Mouse (Mus musculus) adrenal gland, adult 8-10 months (tissue): Measurements from ENCODE around the gene Itgb1bp1. TPM values are rescaled to one million over a fixed set of nuclear protein-coding genes. Genes with fewer than 3 reads are reported as not detected.

Experiments used
- DNase-seq: peaks from one replicate; pipeline ENCODE4 v3.0.0; 2022
- total RNA-seq, 4 experiments: library from RNA; stranded (reverse); gene quantifications; 2 replicates each; pipeline ENCODE4 v1.2.4; 2022

Itgb1bp1 gene
- 100 to 1,000 TPM in 1 of 4 experiments, 10 to 100 TPM in 3; 74.6 to 123 (median 85.2) TPM for total RNA-seq

DNA sequence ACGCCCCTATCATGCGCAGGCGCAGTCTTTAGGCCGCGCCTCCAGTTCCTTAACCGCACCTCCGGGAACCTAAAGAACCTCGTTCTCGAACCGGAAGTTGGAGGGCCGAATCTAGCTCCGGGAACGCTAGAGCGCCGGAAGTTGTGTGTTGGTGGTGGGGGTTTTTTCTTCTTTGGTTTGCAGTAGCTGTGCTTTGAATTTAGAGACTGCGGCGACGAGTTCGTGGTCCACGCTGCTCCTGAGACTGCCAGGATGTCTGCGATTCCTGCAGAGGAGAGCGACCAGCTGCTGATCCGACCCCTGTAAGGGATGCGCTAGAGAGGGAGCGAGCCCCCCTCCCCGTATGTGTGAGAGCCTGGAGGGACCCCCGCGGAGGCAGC lies at the start of gene Itgb1bp1:
Gene Itgb1bp1 (minus strand): TSS at position 42 of the 380 bp plus-strand sequence.
- peak; percentile 98 for DNase-seq

DNA sequence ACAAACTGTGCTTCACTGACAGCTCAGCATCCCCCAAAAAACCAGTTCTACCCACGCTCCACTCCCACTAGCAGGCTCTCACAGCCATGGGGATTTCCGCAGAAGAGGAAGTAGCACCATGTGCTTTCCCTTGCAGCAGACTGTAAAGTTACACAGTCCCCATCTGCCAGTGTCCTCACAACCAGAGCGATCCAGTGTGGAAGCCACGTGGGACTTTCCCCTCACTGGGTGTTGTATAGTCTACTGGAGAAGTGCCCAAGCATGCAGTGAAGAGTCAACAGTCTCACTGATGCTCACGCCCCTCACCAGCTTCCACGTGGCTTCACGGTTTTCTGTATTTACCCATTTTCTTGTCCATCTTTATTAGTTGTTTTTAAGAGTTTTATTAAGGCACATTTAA lies 49.8 kb upstream of the Itgb1bp1 start:
- DNase-seq, result no peak

DNA sequence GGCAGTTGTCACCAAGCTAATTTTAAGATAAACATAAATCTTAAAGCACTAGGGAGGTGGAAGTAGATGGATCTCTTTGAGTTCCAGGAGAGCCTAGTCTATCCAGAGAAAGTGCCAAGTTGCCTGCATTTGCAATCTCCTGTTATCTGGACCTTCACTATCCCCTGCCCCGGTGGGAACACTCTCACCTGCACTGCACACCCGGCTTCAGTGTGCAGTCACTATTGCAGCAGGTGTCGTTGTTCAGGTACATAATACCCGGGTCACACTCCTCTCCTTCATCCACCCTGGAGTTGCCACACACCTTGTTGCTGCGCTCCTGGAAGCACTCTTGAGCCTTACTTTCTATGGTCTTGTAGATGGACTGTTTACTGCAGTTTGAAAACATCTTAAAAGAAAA lies 47.7 kb upstream of the Itgb1bp1 start:
- DNase-seq, result no peak

DNA sequence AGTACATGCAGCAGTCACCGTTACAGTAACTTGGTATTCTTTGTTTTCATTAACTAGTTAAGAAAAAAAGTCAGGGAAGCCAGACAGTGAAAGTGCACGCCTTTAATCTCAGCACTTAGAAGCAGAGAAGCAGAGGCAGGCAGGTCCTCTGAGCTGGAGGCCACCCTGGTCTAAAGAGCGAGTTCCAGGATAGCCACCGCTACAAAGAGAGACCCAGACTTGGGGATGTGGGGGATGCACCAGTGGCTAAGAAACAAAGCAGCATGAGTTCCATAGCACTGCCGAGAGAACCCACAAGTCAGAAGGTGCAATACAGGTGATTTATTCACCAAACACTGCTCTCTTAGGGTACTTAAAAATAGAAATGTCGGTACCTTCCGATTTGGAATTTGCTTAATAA lies 46.9 kb upstream of the Itgb1bp1 start:
- DNase-seq, result no peak

DNA sequence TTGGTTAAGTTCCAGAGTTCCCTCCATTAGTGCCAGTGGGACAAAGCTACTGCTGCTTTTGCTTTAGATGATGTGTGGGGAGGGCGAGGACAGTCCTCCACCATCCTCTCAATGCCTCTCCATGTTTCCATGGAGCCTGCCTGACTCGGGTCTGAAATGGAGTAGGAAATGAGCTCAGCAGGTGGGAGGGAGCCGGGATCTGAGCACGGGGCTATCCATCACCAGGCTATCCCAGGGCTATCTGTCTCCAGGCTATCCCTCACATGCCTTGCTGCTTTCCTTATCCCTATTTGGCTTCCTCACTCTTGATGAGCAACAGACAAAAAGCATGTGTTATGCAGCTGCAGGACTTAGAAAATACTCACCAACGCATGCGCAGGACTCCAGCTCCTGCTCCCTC lies 45.6 kb upstream of the Itgb1bp1 start:
- no peak for DNase-seq

DNA sequence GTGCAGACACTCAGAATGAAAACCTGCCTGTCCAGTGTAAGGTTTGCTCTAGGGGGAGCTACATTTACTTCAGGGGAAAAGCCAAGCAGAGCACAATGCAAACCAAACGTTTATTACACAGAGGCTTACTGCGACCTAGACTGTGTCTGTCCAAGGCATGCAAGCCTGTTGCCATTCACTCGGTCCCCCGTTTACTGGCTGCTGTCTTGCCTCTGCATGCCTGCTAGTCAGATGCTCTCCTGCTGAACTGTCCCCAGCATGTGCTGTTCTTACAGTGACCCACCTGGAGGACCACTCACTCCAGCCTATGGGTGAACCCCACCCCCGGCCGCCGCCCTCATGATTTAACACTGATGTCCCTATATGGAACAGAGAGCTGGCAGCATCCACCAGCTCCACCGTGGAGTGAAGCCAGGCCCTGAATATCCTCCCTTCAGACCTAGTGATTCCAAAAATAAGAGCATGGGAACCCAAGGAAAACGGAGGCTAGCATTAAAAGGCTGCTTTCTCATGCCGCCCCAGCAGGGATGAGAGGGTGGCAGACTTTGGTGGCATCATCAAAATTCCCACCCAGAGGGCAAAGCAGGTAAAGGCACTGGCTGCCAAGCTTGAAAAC lies 45.0 kb upstream of the Itgb1bp1 start:
- no peak for DNase-seq

DNA sequence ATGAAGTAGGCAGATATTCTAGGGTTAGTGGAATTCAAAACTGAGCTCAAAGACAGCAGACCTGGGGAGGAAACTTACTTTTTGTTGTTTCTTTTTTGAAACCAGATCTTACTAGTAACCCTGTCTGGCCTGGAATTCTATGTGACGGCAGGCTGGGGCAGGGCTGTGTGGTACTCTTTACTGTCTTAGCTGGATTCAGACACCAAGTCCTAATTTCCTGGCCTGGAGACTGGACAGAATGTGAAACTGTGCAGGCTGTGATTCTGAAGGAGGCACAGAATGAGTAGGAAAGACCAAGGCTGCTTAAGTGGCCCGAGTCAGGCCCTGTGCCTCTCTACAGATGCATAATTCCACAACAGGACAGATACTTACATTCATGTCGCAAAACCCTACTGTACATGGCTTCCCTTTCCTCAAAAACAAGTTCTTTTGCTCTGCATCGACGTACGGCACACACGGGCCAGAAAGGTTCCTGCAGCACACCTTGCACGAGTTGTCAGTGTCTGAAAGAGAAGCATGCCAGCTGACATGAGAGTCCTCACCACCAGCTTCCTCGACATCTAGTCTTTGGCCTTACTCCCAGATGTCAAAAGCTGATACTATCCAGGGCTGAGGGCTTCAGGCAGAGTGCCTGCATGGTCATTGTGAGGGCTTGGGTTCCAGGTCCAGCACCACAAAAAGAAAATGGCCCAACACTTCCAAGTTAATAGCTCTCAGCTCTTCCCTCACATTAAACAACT lies 43.7 kb upstream of the Itgb1bp1 start:
- DNase-seq, result no peak

DNA sequence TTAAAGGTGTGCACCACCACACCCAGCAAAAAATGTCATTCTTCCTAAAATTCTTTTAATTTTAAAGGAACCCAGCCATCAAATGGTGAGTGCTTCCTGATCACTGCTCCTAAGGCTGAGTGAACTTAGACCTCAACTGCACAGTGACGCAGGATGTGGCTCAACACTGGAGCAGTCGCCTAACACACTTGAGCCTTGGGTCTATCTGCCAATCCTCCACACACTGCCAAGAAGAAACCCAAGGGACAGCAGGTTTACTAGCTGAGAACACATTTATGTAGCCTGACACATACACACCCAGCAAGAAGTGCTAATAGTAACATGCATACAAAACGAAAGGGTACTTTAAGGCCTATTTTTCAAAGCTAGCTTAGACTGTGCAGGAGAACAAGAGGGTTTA lies 40.2 kb upstream of the Itgb1bp1 start:
- no peak for DNase-seq

DNA sequence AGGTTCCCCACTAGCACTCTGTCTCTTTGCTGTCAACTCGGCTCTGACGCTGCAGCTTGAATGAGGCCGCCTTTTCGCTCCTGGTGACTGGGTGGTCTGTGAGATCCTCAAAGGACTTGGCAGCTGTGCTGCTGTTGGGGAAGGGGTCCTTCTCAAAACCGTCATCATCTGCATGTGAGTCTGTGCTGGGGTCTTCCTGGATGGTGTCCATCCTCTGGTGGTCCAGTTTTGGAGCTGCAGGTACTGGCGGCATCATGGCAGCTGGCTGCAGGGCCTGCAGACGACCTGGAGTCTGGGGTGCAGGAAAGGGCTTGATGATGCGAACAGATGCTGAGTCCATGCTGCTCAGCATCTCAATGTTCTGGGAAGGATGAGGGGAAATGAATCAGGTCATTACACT lies 39.2 kb upstream of the Itgb1bp1 start:
- no peak for DNase-seq

DNA sequence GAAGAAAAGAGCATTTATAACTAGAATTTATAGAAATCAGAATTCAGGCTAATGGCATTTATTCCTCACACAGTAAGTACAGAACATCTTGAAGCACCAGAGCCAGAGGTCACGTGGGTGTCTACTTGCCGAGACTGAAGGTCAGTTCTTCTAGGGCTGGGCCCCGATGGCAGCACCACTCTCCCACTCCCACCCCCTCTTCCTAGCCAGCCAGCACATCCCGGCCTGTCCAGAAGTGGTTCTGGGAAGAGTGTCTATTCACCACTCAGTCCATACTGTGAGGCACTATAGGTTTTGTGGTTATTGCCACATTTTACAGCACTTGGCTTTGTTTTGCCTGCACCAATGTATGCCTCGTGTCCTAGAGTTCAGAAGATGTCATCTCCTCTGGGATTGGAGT lies 38.0 kb upstream of the Itgb1bp1 start:
- DNase-seq, result no peak

DNA sequence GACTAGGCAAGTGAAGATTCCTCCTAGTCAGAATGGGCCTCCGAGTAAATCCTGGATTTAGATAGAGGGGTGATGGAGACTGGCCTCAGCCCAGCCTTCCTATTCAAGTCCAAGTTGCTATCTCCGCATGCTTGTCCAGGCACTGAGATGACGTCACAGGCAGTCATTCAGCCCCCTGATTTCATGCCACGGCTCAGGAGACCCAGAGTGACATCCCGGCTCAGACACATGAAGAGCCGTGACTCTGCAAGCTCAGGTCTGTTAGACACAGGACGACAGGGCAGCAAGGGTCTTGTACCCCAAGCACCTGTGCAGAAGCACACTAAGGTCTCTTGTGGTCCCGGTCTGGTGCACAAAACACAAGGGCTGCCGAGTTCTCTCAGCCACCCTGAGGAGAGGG lies 36.8 kb upstream of the Itgb1bp1 start:
- DNase-seq, result no peak

DNA sequence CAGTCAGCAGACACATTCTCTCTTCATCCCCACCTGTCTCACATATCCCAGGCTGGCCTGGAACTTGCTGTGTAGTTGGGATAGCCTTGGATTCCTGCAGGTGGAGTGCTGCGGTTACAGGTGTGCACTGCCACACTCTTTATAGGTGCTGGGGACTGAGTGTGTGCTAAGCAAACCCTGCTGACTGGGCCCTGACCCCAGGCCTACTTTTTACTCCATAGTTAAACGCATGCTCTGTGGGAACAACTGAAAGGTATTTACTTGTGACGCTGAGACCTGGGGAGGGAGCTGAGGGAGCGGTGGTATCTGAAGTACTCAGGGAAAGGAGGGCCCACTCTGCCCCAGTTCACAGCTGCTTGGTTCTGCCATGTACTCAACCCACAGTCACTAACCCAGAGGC lies 36.2 kb upstream of the Itgb1bp1 start:
- no peak for DNase-seq

DNA sequence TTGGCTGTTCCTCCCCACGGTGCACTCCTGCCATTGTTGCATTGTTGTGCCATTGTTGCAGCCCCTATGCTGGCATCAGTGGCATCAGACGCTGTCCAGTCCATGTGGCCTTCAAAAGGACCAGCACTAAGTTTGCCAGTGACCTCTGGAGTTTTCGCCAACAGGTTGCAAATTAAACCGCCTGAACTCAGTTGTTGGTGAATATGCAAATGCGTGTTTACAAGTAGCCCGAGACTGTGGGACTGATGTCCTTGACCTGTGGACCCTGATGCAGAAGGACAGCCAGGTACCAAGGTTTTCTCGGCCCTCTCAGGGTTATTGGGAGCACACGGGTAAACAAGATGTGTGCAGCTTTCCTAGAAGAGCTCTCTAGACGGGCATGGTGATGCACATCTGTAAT lies 35.1 kb upstream of the Itgb1bp1 start:
- no peak for DNase-seq

DNA sequence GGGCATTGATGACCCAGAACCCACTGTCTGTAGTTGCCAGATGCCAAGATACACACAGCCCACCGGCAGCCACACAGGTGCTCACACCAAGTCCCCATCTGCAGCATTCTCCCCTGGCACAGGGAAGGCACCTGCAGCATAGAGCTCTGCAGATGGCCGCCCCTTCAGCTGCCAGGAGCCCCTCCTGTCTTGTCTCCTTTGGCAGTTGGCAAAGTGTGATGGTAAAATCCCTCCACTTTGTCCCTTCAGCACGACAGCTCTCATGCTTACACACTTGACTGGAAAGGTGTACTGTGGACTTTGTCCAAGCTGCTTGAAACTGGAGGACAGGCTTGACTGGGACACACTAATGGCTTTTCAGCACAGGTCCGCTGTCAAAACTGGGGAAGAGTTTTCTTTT lies 34.2 kb upstream of the Itgb1bp1 start:
- DNase-seq, result no peak

DNA sequence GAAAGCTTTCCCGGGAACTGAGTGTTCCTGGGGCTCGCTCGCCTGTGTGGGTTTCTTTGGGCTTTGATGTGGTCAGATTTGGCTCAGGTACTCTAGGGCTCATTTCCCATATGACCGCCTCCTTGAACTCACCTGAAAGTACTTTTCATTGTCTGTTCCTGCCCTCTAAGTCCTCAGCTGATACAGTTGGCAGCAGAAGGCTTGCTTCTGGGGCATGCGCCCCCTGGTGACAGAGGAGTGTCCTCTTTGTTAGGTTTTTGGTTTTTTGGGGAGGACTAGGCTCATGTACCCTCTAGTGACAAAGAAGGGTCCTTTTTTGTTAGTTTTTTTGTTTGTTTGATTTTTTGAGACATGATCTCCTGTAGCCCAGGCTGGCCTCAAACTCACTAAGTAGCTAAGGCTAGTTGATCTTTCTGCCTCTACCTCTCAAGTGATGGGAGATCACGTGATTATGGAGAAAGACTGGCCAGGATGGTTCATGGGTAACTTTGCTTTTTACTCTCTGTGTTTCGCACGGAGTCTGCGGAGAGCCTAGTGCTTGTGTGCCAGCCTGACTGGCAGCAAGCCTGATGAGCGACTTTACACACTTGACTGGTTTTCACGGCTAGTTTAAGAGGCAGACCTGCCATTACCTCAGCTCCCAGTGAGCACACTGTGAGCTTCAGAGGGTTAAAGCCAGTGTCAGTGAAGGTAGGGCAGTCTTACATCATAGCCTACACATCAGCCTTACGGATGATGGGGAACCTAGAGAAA lies 32.2 kb upstream of the Itgb1bp1 start:
- DNase-seq, result peak; percentile 32

DNA sequence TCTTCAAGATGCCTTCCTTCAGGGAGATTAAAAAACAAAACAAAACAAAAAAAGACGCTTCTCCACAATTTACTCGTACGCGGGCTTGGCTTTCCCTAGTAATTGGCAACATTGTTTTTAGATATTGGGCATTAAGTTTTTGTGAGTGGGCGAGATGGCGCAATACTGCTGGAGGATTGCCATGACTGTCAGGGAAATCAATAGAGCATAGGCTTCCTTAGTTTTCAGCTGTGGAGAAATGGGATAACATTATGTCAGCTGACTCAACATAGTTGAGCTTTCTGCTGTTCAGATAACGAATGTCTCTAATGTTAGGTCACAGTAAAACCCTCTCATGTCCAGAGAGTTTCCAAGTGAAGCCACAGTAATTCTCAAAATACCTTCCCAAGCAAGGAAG lies 30.8 kb upstream of the Itgb1bp1 start:
- DNase-seq, result peak; percentile 34

DNA sequence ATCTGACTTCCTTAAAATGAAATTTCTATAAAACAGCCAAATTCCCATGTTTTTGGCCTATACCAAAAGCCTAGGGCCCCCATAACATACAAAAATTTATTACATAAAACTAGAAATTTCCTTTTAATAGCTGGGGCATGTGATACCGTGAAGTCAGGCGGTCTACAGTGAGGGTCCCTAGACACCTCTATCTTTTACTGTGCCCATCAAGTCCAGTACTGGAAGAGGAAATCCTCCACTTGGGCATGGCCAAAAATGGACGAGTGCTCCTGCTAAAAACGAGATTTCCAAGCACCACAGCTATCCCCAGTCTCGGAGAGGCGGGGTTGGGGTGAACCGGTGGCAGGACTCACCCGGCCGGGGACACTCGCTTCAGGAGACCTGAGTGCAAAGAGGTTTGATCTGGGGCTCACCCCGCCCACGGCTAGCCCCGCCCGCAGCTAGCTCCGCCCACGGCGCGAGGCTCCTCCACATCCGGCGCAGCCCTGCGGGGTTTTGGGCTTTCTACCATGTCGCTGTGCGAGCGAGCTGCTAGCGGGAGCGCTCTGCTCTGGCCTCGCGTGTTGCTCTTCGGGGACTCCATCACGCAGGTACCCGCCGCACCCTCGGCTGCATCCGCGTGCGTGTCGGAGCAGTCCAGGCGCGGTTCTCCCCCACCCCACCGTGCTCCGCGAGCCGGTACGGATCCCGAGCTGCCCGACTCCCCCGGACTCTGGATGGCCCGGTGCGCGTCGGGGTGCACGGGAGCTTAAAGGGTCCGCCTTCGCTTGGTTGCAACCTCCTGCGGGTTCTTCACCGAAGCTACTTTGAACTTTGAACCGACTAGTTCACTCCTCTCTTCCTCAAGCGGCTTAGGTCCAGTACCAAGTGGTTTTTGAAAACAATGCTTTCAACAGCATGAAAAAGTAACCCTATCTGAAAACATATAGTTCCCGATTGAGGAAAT lies 30.1 kb upstream of the Itgb1bp1 start, which contains the start of gene Iah1:
Gene Iah1 (plus strand): TSS at position 467 of the 946 bp plus-strand sequence.
- DNase-seq, result peak; percentile 74

DNA sequence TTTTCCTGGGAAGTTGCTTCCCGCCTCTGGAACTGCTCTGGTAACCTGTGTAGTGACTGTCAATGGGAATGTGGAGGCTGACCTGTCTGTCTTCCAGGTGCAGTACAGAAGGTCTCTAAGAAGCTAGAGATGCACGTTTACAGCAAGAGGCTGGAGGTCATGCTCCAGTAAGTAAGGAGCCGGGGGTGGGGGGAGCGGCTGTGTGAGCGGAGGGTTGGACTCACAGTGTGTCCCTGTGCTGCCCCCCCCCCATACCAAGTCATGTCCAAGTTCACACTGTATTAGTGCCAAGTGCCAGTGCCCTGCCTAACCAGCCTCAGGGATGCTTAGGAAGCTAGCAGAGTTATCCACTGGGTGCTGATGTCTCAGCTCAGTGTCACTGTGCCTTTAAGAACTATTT lies 26.1 kb upstream of the Itgb1bp1 start:
- no peak for DNase-seq

DNA sequence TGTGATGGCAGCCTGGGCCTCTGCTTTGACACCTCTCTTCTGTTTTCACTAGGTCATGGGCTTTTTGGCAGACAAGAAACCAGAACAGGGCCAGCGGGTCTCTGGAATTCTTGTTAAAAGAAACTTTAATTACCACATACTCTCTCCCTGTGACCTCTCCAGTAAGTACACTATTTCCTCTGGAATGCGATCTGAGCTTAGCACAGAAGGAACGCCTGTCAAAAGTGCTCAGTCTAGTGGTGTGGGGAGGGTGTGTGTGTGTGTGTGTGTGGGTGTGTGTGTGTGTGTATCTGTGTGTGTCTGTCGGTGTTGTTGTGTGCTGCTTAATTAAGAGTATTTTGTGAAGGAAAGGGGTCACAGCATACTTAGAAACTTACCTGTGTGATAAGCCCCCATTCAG lies 20.6 kb upstream of the Itgb1bp1 start:
- DNase-seq, result no peak

DNA sequence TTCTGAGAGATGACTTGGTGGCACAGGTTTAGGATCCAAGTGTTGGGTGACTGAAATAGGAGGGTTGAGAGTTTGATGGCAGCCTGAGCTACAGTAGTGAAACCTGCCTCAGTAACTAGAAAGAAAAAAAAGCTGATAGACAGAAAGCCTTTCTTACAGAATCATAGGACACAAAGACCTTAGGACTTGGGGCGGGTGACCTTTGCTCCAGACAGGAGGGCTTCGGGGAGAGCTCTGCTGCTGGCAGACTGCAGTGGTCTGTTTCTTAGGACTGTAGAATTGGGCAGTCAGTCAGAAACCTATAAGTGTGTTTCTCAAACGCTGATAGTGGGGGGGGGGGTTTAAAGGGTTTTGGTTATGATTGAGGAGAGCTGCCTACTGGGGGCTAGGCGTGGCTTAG lies 19.7 kb upstream of the Itgb1bp1 start:
- DNase-seq, result no peak

DNA sequence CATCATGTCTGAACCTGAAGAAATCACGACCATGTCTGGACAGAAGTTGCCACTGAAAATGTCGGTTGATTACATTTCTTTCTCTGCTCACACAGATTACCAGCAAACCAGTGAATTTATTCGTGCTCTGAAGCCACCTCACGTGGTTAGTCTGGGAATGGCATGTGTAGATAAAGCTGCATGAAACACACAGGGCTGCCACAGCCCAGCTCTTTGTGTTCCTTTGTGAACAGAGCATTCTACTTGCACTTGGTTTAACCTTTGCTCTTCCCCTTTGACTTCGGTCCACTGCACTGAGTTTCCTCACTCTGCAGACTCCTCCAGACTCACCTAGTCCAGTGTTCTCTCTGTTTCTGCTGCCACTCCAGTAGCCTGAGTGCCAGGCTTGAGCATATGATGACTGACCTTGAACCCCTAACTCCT lies 16.3 kb upstream of the Itgb1bp1 start:
- no peak for DNase-seq

DNA sequence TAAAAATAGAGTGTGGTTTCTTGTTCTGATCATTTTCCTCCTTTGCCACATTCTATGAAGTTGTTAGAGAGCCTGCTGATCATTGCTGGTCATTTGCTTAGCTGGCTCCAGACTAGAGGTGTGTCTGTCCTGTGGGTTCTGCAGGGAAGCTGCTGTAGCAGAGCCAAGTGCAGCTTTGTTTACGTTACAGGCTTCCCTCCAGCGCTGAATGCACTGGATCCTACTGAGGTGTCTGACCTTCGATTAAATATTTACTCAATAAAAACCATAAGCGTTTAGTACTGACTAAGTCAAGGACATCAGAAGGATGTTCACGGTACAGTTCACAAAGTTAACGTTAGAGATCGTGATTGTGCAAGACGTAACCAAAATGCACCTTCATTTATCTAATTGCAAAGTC lies 15.8 kb upstream of the Itgb1bp1 start:
- DNase-seq, result no peak
